Mouse (Mus musculus) intestine, embryonic 14.5 days (tissue): ENCODE data around the gene L3hypdh. TPM values are rescaled to one million over a fixed set of nuclear protein-coding genes. Genes with fewer than 3 reads are reported as not detected.

ENCODE experiments used
- ATAC-seq: fragments of 200-750 bp; cut with Nextera tagmentation; replicated peaks from 2 replicates; pipeline ENCODE4 v1.8.0; 2017; ENCODE audit warnings: low read depth, moderate number of reproducible peaks, moderate TSS enrichment, moderate library complexity; ENCODE audit not compliant: low FRiP score, low TSS enrichment
- DNase-seq: peaks from one replicate; pipeline ENCODE4 v3.0.0-alpha.2; 2018; ENCODE audit warnings: low spot score
- H3K27ac ChIP-seq: fragments of 300-500 bp; sonication (generic); 2 replicates; pipeline ENCODE4 v1.5.1; 2014; ENCODE audit warnings: low read depth, mild to moderate bottlenecking, control low read depth
- H3K27me3 ChIP-seq: fragments of 300-500 bp; sonication (generic); replicated peaks from 2 replicates; pipeline ENCODE4 v1.6.1; 2014; ENCODE audit warnings: low read length, control low read depth; ENCODE audit not compliant: control insufficient read depth, insufficient read depth
- H3K36me3 ChIP-seq: fragments of 300-500 bp; sonication (generic); 2 replicates; pipeline ENCODE4 v1.6.1; 2014; ENCODE audit warnings: low read length, control low read depth; ENCODE audit not compliant: control insufficient read depth, insufficient read depth
- H3K4me1 ChIP-seq: fragments of 300-500 bp; sonication (generic); replicated peaks from 2 replicates; pipeline ENCODE4 v1.6.1; 2014; ENCODE audit warnings: low read length, control low read depth, mixed read lengths; ENCODE audit not compliant: control insufficient read depth, insufficient read depth
- H3K4me2 ChIP-seq: fragments of 300-500 bp; sonication (generic); 2 replicates; pipeline ENCODE4 v1.6.1; 2014; ENCODE audit warnings: low read length
- H3K4me3 ChIP-seq: fragments of 300-500 bp; sonication (generic); 2 replicates; pipeline ENCODE4 v1.5.1; 2014; ENCODE audit warnings: low read depth, low read length, control low read depth, mixed read lengths
- H3K9ac ChIP-seq: fragments of 300-500 bp; sonication (generic); 2 replicates; pipeline ENCODE4 v1.6.1; 2014; ENCODE audit warnings: mild to moderate bottlenecking, low read length
- H3K9me3 ChIP-seq: fragments of 300-500 bp; sonication (generic); 2 replicates; pipeline ENCODE4 v1.6.1; 2016; ENCODE audit warnings: low read length, control low read depth; ENCODE audit not compliant: control insufficient read depth
- WGBS: fragments of 180-500 bp; shearing (Covaris S2); extraction: QIAGEN DNeasy Blood & Tissue Kit; methylation state at CpG from one replicate; pipeline ENCODE4 v1.1.7; 2014; 5-methylcytosine and 5-hydroxymethylcytosine counted together
- polyA plus RNA-seq: library from polyadenylated mRNA; unstranded; fragments of >200 nt; fragmentation: Nextera tagmentation; extraction: Ambion mirVana; gene quantifications from 2 replicates; pipeline ENCODE4 v1.2.1, GENCODE M21; 2014

L3hypdh gene
- polyA plus RNA-seq, 1 experiment from 2014 or later: 19.1 TPM

GRCm38 (mm10) chr12:72089802-72090201 is 4.6 kb upstream of the L3hypdh start:
- H3K9ac ChIP-seq: no peak overlapping the region
- 89% methylated on average over 4 of the region's 4 CpGs for WGBS
- H3K27ac ChIP-seq: no peak overlapping the region
- H3K4me1 ChIP-seq: peaks cover 7% of the 10 kb centered on the region
- no peak overlapping the region for H3K4me3 ChIP-seq
- DNase-seq: no peak
- H3K27me3 ChIP-seq: no peaks in the 10 kb centered on the region
- no peak for ATAC-seq
- peaks cover 46% of the 10 kb centered on the region for H3K36me3 ChIP-seq
- no peaks in the 10 kb centered on the region for H3K9me3 ChIP-seq
- no peak overlapping the region for H3K4me2 ChIP-seq

- H3K4me1 ChIP-seq: peaks cover 21% of the 10 kb centered on the region
- H3K27ac ChIP-seq: peak overlapping the region; percentile 94
- ATAC-seq (no peak), DNase-seq (no peak)
- peak overlapping the region; percentile 73 for H3K4me3 ChIP-seq
- peak overlapping the region; percentile 86 for H3K4me2 ChIP-seq
- WGBS: 3% methylated on average over 18 of the region's 18 CpGs
- no peaks in the 10 kb centered on the region for H3K9me3 ChIP-seq
- peak overlapping the region; percentile 72 for H3K9ac ChIP-seq
- H3K36me3 ChIP-seq: peaks cover 13% of the 10 kb centered on the region
- H3K27me3 ChIP-seq: no peaks in the 10 kb centered on the region
These were observed 1.1 kb upstream of the L3hypdh start for GRCm38 (mm10) chr12:72086166-72086825.

GRCm38 (mm10) chr12:72085024-72085328 is 263 bp downstream of the L3hypdh start:
- H3K4me3 ChIP-seq: peak overlapping the region; percentile 73
- peaks cover under 1% of the 10 kb centered on the region; the same call in 1 of the 2 replicates for H3K36me3 ChIP-seq
- H3K9ac ChIP-seq: peak overlapping the region; percentile 83
- peak overlapping the region; percentile 91 for H3K4me2 ChIP-seq
- DNase-seq (no peak), ATAC-seq (peak; percentile 33; the same call in 1 of the 2 replicates)
- H3K27me3 ChIP-seq: no peaks in the 10 kb centered on the region
- peaks cover 21% of the 10 kb centered on the region for H3K4me1 ChIP-seq
- under 1% methylated on average over 31 of the region's 31 CpGs for WGBS
- H3K9me3 ChIP-seq: no peaks in the 10 kb centered on the region
- peak overlapping the region; percentile 77 for H3K27ac ChIP-seq

DNA sequence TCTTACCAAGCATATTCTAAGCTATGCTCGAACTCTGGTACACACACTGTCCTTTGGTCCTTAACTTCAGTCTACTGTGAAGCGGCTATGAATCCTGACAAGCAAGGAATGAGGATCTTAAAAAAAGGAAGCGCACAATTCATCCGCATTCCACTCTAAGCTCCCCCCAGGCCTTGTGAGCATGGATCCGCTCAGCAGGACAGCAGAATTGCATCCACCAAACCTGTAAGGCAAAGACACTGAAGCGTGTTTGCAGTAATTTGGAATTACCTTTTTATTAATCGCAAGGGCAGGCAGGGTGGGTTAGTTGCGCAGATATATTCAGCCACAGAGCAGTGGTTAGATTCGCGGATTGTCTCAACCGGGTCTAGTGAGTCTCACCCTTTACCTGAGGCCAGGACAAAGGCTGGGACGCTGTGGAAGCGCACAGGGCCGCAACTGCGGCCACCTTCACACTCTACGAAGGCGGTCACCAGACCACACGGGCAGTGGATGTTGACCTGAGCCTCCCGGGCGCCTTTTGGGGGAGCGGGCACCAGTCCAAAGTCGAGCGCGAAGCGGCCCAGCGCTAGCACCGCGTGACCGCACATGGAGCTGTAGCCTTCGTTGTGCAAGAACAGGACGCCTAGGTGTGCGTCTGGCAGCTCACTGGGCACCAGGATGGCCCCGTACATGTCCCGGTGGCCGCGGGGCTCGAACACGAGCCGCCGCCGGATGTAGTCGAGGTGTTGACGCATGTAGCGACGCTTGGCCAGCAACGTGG is 797 bp downstream of the L3hypdh start:
- Histone ChIP-seq H3K36me3 (no peaks in the 10 kb centered on the region), H3K9ac (peak overlapping the region; percentile 83), H3K27me3 (no peaks in the 10 kb centered on the region), H3K4me1 (peaks cover 21% of the 10 kb centered on the region), H3K4me3 (peak overlapping the region; percentile 73), H3K9me3 (no peaks in the 10 kb centered on the region), H3K4me2 (peak overlapping the region; percentile 91), H3K27ac (peak overlapping the region; percentile 77)
- 3% methylated on average over 46 of the region's 46 CpGs for WGBS
- DNase-seq (peak; percentile 84), ATAC-seq (peak; percentile 4)

DNA sequence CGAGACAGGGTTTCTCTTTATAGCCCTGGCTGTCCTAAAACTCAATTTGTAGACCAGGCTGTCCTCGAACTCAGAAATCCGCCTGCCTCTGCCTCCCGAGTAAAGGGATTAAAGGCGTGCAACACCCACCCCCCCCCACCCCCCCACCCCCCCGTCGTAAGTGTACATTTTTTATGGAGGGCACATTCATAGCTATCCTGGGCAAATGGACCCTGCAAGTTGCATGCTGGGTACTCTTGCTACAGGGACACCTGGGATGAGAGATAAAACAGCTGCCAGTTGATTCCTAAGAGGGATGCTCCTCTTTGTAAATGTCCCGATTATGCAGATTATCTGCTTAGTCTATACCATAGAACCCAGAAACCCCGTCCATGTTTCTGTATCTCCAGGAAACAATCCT is 2.0 kb downstream of the L3hypdh start:
- no peak for DNase-seq
- Histone ChIP-seq H3K27ac (no peak overlapping the region), H3K9ac (no peak overlapping the region), H3K4me3 (no peak overlapping the region), H3K4me1 (peaks cover 21% of the 10 kb centered on the region), H3K27me3 (no peaks in the 10 kb centered on the region), H3K4me2 (no peak overlapping the region), H3K36me3 (no peaks in the 10 kb centered on the region), H3K9me3 (no peaks in the 10 kb centered on the region)
- ATAC-seq: no peak
- WGBS: 86% methylated on average over 9 of the region's 9 CpGs

DNA sequence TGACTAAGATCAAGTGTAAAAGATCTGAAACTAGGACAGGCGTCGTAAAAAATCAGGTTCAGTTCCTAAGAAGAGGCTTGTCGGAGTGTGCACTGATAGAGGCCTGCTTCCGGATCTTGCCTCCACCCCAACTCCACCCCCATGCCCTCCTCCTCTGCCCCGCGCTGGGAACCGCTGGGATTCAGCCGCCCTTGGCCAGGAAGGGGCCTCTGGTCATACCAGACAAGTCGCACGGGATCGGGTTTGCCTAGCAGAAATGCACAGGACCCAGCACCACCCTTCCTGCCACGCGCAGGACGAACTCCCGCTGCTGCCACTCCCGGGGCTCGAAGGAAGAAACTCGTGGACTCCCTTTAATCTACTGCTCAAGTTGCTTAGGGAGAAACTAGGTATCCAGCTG is 2.9 kb downstream of the L3hypdh start:
- DNase-seq (peak; percentile 60), ATAC-seq (no peak)
- Histone ChIP-seq H3K27me3 (no peaks in the 10 kb centered on the region), H3K9me3 (no peaks in the 10 kb centered on the region), H3K9ac (peak overlapping the region; percentile 13; the same call in 1 of the 2 replicates), H3K27ac (no peak overlapping the region), H3K4me1 (peaks cover 17% of the 10 kb centered on the region), H3K4me2 (peak overlapping the region; percentile 43), H3K4me3 (peak overlapping the region; percentile 7; the same call in 1 of the 2 replicates), H3K36me3 (no peaks in the 10 kb centered on the region)
- 27% methylated on average over 18 of the region's 18 CpGs for WGBS

GRCm38 (mm10) chr12:72081961-72082360 is 3.3 kb downstream of the L3hypdh start:
- H3K4me3 ChIP-seq: no peak overlapping the region
- 77% methylated on average over 3 of the region's 3 CpGs for WGBS
- no peak for DNase-seq
- no peaks in the 10 kb centered on the region for H3K36me3 ChIP-seq
- no peak overlapping the region for H3K9ac ChIP-seq
- H3K9me3 ChIP-seq: no peaks in the 10 kb centered on the region
- ATAC-seq: no peak
- H3K27ac ChIP-seq: no peak overlapping the region
- no peaks in the 10 kb centered on the region for H3K27me3 ChIP-seq
- peak overlapping the region; percentile 43; the same call in 1 of the 2 replicates for H3K4me2 ChIP-seq
- H3K4me1 ChIP-seq: peaks cover 14% of the 10 kb centered on the region

DNA sequence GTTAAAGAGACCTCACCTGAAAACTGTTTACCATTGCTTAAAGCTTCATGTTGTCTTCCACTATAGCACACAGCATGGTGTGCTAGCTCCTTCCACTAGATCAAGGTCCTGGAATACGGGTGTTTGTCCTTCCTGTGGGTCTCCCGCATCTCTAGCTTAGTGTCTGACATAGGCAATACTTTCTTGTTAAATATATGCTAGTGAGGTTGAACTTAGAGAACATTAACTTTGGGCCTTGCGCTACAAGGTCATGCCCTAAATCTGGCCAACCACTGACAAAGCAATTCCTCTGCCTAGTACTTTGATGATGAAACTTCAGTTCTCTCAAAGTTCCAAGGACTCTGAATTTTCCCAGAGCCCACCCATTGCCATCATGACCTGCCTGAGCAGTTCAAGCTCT is 7.0 kb downstream of the L3hypdh start:
- Histone ChIP-seq H3K4me1 (peaks cover 8% of the 10 kb centered on the region; the same call in 1 of the 2 replicates), H3K9me3 (no peaks in the 10 kb centered on the region), H3K36me3 (peaks cover 7% of the 10 kb centered on the region; the same call in 1 of the 2 replicates), H3K27me3 (no peaks in the 10 kb centered on the region), H3K4me2 (no peak overlapping the region), H3K4me3 (no peak overlapping the region), H3K9ac (no peak overlapping the region), H3K27ac (no peak overlapping the region)
- DNase-seq (no peak), ATAC-seq (no peak)
- 94% methylated on average over 3 of the region's 3 CpGs for WGBS
